Mouse (Mus musculus) liver, embryonic 15.5 days (tissue): Measurements from ENCODE around the gene Ptpn3. TPM values are rescaled to one million over a fixed set of nuclear protein-coding genes. Genes with fewer than 3 reads are reported as not detected.

Experiments used
- ATAC-seq: fragments of 200-750 bp; cut with Nextera tagmentation; 2 replicates; pipeline ENCODE4 v1.8.0; 2017; ENCODE audit warnings: moderate number of reproducible peaks, mild to moderate bottlenecking, moderate library complexity; ENCODE audit not compliant: insufficient read depth
- H3K27ac ChIP-seq: fragments of 300-500 bp; sonication (generic); replicated peaks from 2 replicates; pipeline ENCODE4 v1.5.1; 2015; ENCODE audit warnings: mild to moderate bottlenecking, inconsistent platforms
- H3K27me3 ChIP-seq: fragments of 300-500 bp; sonication (generic); 2 replicates; pipeline ENCODE4 v1.6.1; 2015; ENCODE audit warnings: mild to moderate bottlenecking, inconsistent platforms
- H3K36me3 ChIP-seq: fragments of 300-500 bp; sonication (generic); replicated peaks from 2 replicates; pipeline ENCODE4 v1.6.1; 2015; ENCODE audit warnings: moderate library complexity, mild to moderate bottlenecking, inconsistent platforms
- H3K4me1 ChIP-seq: fragments of 300-500 bp; sonication (generic); replicated peaks from 2 replicates; pipeline ENCODE4 v1.6.1; 2015; ENCODE audit warnings: inconsistent platforms
- H3K4me2 ChIP-seq: fragments of 300-500 bp; sonication (generic); 2 replicates; pipeline ENCODE4 v1.6.1; 2015; ENCODE audit warnings: moderate library complexity, mild to moderate bottlenecking, inconsistent platforms
- H3K4me3 ChIP-seq: fragments of 300-500 bp; sonication (generic); replicated peaks from 2 replicates; pipeline ENCODE4 v1.5.1; 2015; ENCODE audit warnings: mild to moderate bottlenecking, inconsistent platforms
- H3K9ac ChIP-seq: fragments of 300-500 bp; sonication (generic); 2 replicates; pipeline ENCODE4 v1.6.1; 2015; ENCODE audit warnings: moderate library complexity, mild to moderate bottlenecking, inconsistent platforms
- H3K9me3 ChIP-seq: fragments of 300-500 bp; sonication (generic); replicated peaks from 2 replicates; pipeline ENCODE4 v1.6.1; 2016; ENCODE audit warnings: inconsistent platforms
- WGBS: fragments of 180-500 bp; shearing (Covaris S2); methylation state at CpG from one replicate; pipeline ENCODE4 v1.1.7; 2015; ENCODE audit warnings: mixed read lengths; ENCODE audit not compliant: insufficient replicate concordance; 5-methylcytosine and 5-hydroxymethylcytosine counted together
- polyA plus RNA-seq: library from polyadenylated mRNA; unstranded; fragments of >200 nt; fragmentation: Nextera tagmentation; extraction: Ambion mirVana; gene quantifications from 2 replicates; pipeline ENCODE4 v1.2.1, GENCODE M21; 2015

Gene Ptpn3
- polyA plus RNA-seq, 1 experiment from 2014 or later, result 0.52 TPM

- 44% methylated on average over 9 of the region's 9 CpGs for WGBS
- Histone ChIP-seq H3K9ac (no peak overlapping the region), H3K4me2 (no peak overlapping the region), H3K4me3 (no peak overlapping the region), H3K4me1 (no peaks in the 10 kb centered on the region), H3K27ac (no peak overlapping the region), H3K27me3 (no peaks in the 10 kb centered on the region), H3K36me3 (no peaks in the 10 kb centered on the region), H3K9me3 (no peaks in the 10 kb centered on the region)
- ATAC-seq, result no peak
Measured at GRCm38 (mm10) chr4:57261813-57262212, 39.8 kb downstream of the Ptpn3 start.

GRCm38 (mm10) chr4:57258159-57259035, 43.2 kb downstream of the Ptpn3 start:
- Histone ChIP-seq H3K9ac (no peak overlapping the region), H3K27ac (no peak overlapping the region), H3K36me3 (no peaks in the 10 kb centered on the region), H3K4me2 (no peak overlapping the region), H3K9me3 (no peaks in the 10 kb centered on the region), H3K4me1 (no peaks in the 10 kb centered on the region), H3K27me3 (no peaks in the 10 kb centered on the region), H3K4me3 (no peak overlapping the region)
- WGBS, result 56% methylated on average over 14 of the region's 14 CpGs
- ATAC-seq, result no peak

GRCm38 (mm10) chr4:57257409-57257808, 44.2 kb downstream of the Ptpn3 start:
- Histone ChIP-seq H3K9ac (no peak overlapping the region), H3K27ac (no peak overlapping the region), H3K36me3 (no peaks in the 10 kb centered on the region), H3K9me3 (no peaks in the 10 kb centered on the region), H3K4me1 (no peaks in the 10 kb centered on the region), H3K4me3 (no peak overlapping the region), H3K4me2 (no peak overlapping the region), H3K27me3 (no peaks in the 10 kb centered on the region)
- ATAC-seq, result no peak
- 72% methylated on average over 8 of the region's 8 CpGs for WGBS

- WGBS, result 59% methylated on average over 4 of the region's 4 CpGs
- Histone ChIP-seq H3K4me2 (no peak overlapping the region), H3K4me3 (no peak overlapping the region), H3K27ac (no peak overlapping the region), H3K9me3 (no peaks in the 10 kb centered on the region), H3K9ac (no peak overlapping the region), H3K27me3 (no peaks in the 10 kb centered on the region), H3K36me3 (no peaks in the 10 kb centered on the region), H3K4me1 (no peaks in the 10 kb centered on the region)
- no peak for ATAC-seq
Measured at GRCm38 (mm10) chr4:57256761-57257160, 44.9 kb downstream of the Ptpn3 start.

- Histone ChIP-seq H3K27ac (no peak overlapping the region), H3K9ac (no peak overlapping the region), H3K27me3 (no peaks in the 10 kb centered on the region), H3K4me3 (no peak overlapping the region), H3K4me2 (no peak overlapping the region), H3K9me3 (no peaks in the 10 kb centered on the region), H3K36me3 (no peaks in the 10 kb centered on the region), H3K4me1 (no peaks in the 10 kb centered on the region)
- ATAC-seq, result no peak
- 65% methylated on average over 6 of the region's 6 CpGs for WGBS
Measured at GRCm38 (mm10) chr4:57254412-57254811, 47.2 kb downstream of the Ptpn3 start.

- Histone ChIP-seq H3K9me3 (no peaks in the 10 kb centered on the region), H3K27me3 (no peaks in the 10 kb centered on the region), H3K4me3 (no peak overlapping the region), H3K36me3 (no peaks in the 10 kb centered on the region), H3K9ac (no peak overlapping the region), H3K27ac (no peak overlapping the region), H3K4me2 (no peak overlapping the region), H3K4me1 (no peaks in the 10 kb centered on the region)
- WGBS, result 21% methylated on average over 2 of the region's 2 CpGs
- no peak for ATAC-seq
Measured at GRCm38 (mm10) chr4:57250636-57251035, 51.0 kb downstream of the Ptpn3 start.

- ATAC-seq, result no peak
Measured at GRCm38 (mm10) chr4:57249108-57249507, 52.5 kb downstream of the Ptpn3 start.

GRCm38 (mm10) chr4:57244874-57245273, 56.8 kb downstream of the Ptpn3 start:
- no peak overlapping the region for H3K4me3 ChIP-seq
- no peak overlapping the region for H3K9ac ChIP-seq
- no peak overlapping the region for H3K27ac ChIP-seq
- no peaks in the 10 kb centered on the region for H3K4me1 ChIP-seq
- no peaks in the 10 kb centered on the region for H3K36me3 ChIP-seq
- WGBS, result 74% methylated on average over 10 of the region's 10 CpGs
- H3K27me3 ChIP-seq, result no peaks in the 10 kb centered on the region
- H3K4me2 ChIP-seq, result no peak overlapping the region
- H3K9me3 ChIP-seq, result no peaks in the 10 kb centered on the region
- ATAC-seq, result no peak

More at GRCm38 (mm10) chr4:57249108-57249507, 52.5 kb downstream of the Ptpn3 start:
- no peaks in the 10 kb centered on the region for H3K9me3 ChIP-seq
- whole genome bisulfite sequencing, result 56% methylated on average over 8 of the region's 8 CpGs
- H3K36me3 ChIP-seq, result no peaks in the 10 kb centered on the region
- no peaks in the 10 kb centered on the region for H3K27me3 ChIP-seq
- H3K4me2 ChIP-seq, result no peak overlapping the region
- no peak overlapping the region for H3K27ac ChIP-seq
- no peaks in the 10 kb centered on the region for H3K4me1 ChIP-seq
- H3K9ac ChIP-seq, result no peak overlapping the region
- no peak overlapping the region for H3K4me3 ChIP-seq

- H3K27me3 ChIP-seq, result no peaks in the 10 kb centered on the region
- no peak overlapping the region for H3K4me2 ChIP-seq
- WGBS, result 48% methylated on average over 11 of the region's 11 CpGs
- H3K9ac ChIP-seq, result no peak overlapping the region
- H3K4me3 ChIP-seq, result no peak overlapping the region
- H3K36me3 ChIP-seq, result no peaks in the 10 kb centered on the region
- H3K4me1 ChIP-seq, result no peaks in the 10 kb centered on the region
- H3K27ac ChIP-seq, result no peak overlapping the region
- ATAC-seq, result no peak
- H3K9me3 ChIP-seq, result no peaks in the 10 kb centered on the region
Measured at GRCm38 (mm10) chr4:57243312-57243711, 58.3 kb downstream of the Ptpn3 start.

- H3K36me3 ChIP-seq, result no peaks in the 10 kb centered on the region
- H3K27ac ChIP-seq, result no peak overlapping the region
- H3K9me3 ChIP-seq, result no peaks in the 10 kb centered on the region
- no peak overlapping the region for H3K9ac ChIP-seq
- H3K27me3 ChIP-seq, result no peaks in the 10 kb centered on the region
- 72% methylated on average over 10 of the region's 10 CpGs for WGBS
- ATAC-seq, result no peak
- H3K4me2 ChIP-seq, result no peak overlapping the region
- no peak overlapping the region for H3K4me3 ChIP-seq
- no peaks in the 10 kb centered on the region for H3K4me1 ChIP-seq
Measured at GRCm38 (mm10) chr4:57240934-57241333, 60.7 kb downstream of the Ptpn3 start.

- H3K9ac ChIP-seq, result no peak overlapping the region
- H3K27me3 ChIP-seq, result no peaks in the 10 kb centered on the region
- H3K9me3 ChIP-seq, result no peaks in the 10 kb centered on the region
- H3K4me3 ChIP-seq, result no peak overlapping the region
- H3K4me2 ChIP-seq, result no peak overlapping the region
- no peak for ATAC-seq
- 70% methylated on average over 7 of the region's 7 CpGs for WGBS
- no peaks in the 10 kb centered on the region for H3K36me3 ChIP-seq
- no peaks in the 10 kb centered on the region for H3K4me1 ChIP-seq
- no peak overlapping the region for H3K27ac ChIP-seq
Measured at GRCm38 (mm10) chr4:57240100-57240499, 61.5 kb downstream of the Ptpn3 start.

GRCm38 (mm10) chr4:57239112-57239511, 62.5 kb downstream of the Ptpn3 start:
- ATAC-seq, result no peak

More at GRCm38 (mm10) chr4:57239112-57239511, 62.5 kb downstream of the Ptpn3 start:
- Histone ChIP-seq H3K9me3 (no peaks in the 10 kb centered on the region), H3K27me3 (no peaks in the 10 kb centered on the region), H3K4me3 (no peak overlapping the region), H3K4me2 (no peak overlapping the region), H3K36me3 (no peaks in the 10 kb centered on the region), H3K4me1 (no peaks in the 10 kb centered on the region), H3K9ac (no peak overlapping the region), H3K27ac (no peak overlapping the region)
- WGBS, result 45% methylated on average over 6 of the region's 6 CpGs
